Mouse (Mus musculus): Measurements from ENCODE around the gene Fbxl16.

Fbxl16 gene

DNA sequence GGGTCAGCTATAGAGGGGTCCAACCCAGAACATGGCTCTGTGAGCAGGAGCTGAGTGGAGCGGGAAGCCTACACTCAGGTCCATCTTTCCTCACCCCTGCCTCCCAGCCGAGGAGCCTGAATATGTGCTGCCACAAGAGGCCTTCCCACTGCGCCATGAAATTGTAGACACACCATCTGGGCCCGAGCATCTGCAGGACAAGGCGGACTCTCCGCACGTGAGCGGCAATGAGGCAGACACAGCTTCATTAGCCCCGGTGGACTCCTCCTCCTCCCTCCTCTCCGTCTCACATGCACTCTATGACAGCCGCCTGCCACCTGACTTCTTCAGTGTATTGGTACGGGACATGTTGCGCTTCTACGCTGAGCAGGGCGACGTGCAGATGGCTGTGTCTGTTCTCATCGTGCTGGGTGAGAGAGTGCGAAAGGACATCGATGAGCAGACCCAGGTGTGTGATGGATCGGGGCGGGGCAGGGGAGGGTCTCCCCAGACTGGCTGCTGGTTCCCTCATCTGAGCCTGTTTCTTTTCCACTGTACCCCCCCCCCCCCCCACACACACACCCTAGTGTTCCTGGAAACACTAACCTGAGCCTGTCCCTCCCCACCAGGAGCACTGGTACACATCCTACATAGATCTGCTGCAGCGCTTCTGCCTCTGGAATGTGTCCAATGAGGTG lies 18.8 kb downstream of the Fbxl16 start:
- in situ Hi-C loops (cut with MboI, MseI) = loop anchor here (25.0 kb wide), 1 partner anchor 2010 kb away; the partner anchor contains the start of gene Snrpc

DNA sequence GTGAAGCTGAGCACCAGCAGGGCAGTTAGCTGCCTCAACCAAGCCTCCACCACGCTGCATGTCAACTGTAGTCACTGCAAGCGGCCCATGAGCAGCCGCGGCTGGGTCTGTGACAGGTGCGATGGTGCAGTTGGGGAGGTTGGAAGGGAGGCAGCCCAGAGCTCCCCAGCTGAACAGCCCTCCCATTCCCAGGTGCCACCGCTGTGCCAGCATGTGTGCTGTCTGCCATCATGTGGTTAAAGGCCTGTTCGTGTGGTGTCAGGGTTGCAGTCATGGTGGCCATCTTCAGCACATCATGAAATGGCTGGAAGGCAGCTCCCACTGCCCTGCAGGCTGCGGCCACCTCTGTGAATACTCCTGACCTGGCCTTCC lies 19.3 kb downstream of the Fbxl16 start:
- in situ Hi-C loops (cut with MboI, MseI) = loop anchor here (25.0 kb wide), 1 partner anchor 2009 kb away; the partner anchor contains the start of gene Snrpc

DNA sequence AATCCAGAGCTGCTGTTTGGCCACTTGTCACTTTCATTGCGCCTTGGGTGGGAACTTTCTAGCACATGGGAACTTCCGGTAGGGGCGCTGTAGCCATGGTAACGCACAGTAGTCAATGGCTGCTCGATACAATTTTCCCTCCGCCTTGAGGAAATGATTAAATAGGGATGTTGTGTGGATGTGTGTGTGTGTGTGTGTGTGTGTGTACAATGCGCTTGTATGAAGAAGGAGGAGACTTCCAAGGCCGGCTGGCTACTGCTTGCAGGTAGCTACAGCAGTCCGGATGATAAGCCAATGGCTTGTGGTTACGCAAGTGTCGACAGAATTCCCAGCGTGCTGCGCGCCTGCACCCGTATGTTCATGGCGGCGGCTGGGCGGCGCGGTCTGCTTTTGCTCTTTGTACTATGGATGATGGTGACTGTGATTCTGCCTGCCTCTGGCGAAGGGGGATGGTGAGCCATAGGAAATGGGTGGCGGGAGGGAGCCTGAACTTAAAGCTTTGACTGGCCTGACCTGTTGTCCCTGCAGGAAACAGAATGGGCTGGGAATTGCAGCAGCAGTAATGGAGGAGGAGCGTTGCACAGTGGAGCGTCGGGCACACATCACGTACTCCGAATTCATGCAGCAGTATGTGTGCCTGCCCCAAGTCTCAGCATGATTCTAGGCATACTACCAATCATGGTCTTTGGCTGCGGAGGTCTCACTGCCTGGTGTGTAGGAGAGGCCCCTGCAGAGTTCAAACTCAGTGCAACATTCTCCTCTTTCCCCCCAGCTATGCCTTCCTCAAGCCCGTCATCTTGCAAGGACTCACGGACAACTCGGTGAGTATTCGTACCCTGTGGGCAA lies 20.1 kb downstream of the Fbxl16 start, which contains the start of gene Jmjd8:
Gene Jmjd8, plus strand, starts transcription at position 156 of the 846 bp plus-strand sequence.
- in situ Hi-C loops (cut with MboI, MseI) = loop anchor here (25.0 kb wide), 1 partner anchor 2008 kb away; the partner anchor contains the start of gene Snrpc

DNA sequence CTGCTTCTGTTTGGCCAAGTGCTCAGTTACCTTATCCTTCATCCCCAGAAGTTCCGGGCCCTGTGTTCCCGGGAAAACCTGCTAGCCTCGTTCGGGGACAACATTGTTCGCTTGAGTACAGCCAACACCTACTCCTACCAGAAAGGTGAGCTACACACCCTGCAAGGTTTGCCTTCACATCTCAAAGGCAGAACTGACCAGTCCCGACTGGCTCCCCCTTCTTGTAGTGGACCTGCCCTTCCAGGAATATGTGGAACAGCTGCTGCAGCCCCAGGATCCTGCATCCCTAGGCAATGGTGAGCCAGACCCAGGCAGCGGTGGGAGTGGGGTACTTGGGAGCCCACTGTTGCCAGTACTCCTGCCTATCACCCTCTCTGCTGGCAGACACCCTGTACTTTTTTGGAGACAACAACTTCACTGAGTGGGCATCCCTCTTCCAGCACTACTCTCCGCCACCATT lies 20.7 kb downstream of the Fbxl16 start:
- in situ Hi-C loops (cut with MboI, MseI) = loop anchor here (5.0 to 25.0 kb wide), 3 partner anchors 43 to 2008 kb away; partner anchors contain the start of gene Snrpc

DNA sequence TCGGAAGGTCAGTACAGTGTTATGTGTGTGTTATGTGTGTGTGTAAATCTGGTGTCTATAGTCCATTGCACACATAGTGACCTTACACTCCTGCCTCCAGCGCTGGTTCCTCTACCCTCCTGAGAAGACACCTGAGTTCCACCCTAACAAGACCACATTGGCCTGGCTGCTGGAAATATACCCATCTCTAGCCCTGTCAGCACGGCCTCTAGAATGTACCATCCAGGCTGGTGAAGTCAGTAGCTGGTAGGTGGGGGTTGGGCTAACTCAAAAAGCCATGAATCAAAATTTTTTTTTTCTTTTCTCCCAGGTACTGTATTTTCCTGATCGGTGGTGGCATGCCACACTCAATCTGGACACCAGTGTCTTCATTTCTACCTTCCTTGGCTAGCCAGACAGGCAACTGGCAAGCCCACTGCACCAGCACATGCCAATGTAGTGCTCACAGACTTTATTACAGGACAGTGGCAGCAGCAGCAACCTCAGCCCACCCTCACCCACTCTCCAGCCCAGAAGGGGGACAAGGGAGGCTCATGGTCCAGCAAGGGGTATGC lies 21.4 kb downstream of the Fbxl16 start:
- in situ Hi-C loops (cut with MboI, MseI) = loop anchor here (5.0 to 25.0 kb wide), 3 partner anchors 42 to 2007 kb away; partner anchors contain the start of gene Snrpc

DNA sequence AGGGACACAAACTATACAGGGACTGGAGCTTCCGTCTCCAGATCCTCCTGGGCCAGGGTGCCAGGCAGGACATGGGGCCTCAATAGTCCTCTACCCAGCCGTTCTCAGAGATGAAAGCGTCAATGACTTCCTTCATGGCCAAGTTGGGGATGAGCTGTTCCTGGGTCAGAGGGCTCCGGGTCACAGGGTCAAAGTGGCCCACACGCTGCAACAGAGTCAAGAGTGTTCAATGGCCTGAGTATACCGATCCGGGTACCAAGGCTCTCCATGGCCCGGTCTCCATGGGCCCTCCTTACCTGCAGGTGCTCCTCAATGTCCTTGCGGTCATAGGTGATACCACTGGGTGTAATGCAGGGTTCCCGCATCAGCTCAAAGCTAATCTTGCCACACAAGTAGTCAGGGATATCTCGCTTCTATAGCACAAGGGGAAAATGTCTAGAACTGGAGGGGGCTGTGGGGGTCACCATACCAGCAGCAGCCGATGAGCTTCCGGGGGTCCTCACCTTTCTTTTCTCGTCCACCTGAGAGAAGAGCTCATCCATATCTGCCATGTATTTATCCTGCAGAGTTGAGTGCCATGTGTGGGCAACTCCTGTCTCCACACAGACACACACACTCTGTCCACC lies 22.0 kb downstream of the Fbxl16 start:
- in situ Hi-C loops (cut with MboI, MseI) = loop anchor here (5.0 to 25.0 kb wide), 3 partner anchors 41 to 2006 kb away; partner anchors contain the start of gene Snrpc

DNA sequence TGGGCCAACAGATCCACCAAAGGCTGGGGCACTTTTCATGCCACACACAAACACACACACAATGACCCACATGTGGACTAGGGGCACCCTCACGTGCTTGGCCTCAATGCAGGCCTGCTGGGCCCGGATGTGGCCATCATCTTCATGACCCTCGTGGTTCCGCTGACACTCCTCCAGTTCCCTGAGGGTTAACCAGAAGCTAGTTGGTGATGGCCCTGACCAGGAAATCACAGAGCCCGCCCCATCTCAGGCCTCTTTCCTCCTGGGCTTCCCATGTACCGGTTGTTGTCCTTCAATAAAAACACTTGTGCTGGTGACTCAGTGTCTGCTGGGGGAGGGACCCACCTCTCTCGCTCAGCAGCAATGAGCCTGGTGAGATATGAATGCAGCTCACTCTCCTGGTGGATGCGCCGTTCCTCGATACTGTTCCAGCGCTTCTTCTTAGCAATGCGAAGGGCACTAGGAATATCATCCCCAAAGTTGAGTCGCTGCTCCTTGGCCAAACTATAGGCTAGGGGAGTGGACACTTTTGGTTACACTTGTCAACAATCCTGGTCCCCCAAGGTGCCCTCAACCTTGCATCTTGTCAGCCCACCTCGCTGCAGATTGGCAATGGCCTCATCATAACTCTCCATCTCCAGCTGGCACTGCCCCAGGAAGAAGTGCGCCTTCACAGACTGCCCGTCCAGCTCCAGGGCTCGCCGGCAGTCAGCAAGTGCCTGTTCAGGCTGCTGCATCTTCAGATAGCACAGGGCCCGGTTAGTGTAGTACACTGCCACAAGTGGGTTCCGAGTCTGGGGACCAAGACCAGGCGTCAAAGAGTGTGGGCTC lies 22.8 kb downstream of the Fbxl16 start:
- in situ Hi-C loops (cut with MboI, MseI) = loop anchor here (5.0 to 25.0 kb wide), 3 partner anchors 41 to 2006 kb away; partner anchors contain the start of gene Snrpc

DNA sequence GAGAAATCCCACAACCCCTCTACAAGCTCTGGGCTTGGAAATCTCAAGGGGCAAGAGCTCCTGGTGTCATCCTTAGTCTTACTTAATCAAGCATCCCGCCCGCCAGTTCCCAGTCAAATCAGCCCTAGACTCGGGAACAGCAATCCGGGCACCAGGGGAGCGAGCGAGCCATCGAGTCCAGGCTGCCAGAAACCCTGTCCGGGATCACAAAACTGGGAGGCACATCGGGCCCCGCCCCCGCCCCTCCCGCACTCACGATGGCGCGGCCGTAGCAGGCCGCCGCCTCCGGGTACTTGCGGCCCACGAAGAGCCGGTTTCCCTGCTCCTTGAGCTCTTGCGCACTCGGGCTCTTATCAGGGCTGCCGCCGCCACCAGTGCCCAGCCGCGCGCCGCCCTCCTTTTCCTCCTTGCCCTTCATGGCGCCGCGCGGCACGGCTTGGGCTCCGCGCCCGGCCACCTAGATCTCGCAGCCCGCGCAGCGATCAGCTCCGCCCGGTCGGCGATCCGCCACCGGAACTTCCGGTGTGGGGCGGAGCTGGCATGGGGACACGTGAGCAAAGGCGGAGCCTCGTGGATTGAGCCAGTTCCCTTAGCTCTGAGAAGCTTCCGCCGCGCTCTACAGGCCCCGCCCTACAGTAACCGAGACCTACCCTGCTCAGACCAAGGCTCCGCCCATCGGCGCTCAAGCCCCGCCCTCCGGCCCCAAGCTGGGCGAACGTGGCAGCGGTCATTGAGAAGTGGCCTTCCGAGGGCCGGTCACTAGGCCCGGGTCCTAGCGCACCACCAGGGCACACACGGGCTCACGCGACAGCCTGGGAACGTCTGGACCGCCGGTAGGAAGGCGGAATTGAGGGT lies 23.8 kb downstream of the Fbxl16 start:
- in situ Hi-C loops (cut with MboI, MseI) = loop anchor here (5.0 to 25.0 kb wide), 3 partner anchors 40 to 2005 kb away; partner anchors contain the start of gene Snrpc

DNA sequence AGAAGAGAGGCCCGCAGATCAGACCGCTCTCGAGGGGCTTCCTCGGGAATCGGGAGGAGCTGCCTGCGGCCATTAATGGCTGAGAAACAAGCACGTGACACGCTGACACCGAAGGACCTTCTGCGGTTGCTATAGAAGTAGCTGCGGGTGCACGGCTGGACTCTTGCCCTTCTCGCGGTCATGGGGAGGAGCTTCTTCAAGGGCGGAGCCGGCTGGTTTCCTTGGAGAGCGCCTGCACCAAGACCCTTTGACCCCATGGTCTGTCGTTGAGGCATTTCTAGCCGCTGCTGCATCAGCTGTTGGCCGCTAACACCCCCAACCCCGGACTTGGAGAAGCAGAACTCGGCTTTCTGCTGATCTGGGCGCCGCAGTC lies 24.4 kb downstream of the Fbxl16 start, which contains the start of gene Stub1:
Gene Stub1, minus strand, starts transcription at position 114 of the 373 bp plus-strand sequence.
- in situ Hi-C loops (cut with MboI, MseI) = loop anchor here (5.0 to 25.0 kb wide), 3 partner anchors 39 to 2004 kb away; partner anchors contain the start of gene Snrpc

DNA sequence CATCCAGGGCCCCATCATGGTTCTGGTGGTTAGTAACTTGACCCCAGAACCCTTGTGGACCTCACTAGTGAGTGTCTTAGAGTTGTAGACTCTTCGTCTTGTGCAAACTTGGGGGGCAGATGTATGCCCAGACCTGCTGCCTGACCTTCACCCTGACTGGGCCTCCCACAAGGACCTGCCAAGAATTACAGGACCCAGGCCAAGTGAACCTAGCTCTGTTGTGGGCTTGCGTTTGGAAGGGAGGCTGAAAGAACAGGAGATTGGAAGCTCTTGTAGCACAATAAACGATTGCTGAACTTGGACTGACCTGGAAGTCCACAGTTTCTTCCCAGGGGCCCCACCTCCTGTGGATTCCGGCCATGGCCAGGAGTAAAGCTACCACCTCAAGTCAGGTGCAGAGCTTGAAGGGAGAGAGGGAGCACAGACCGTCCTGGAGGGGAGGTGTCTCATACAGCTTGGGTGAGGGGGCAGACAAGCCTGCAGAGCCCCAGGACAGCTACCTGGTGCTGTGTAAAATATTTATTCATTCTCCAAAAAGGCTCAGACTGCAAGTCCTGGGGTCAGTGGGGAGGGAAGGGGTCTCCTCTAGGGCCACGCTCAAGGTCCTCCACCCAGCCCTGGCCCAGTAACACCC lies 25.2 kb downstream of the Fbxl16 start:
- in situ Hi-C loops (cut with MboI, MseI) = loop anchor here (5.0 to 25.0 kb wide), 3 partner anchors 38 to 2003 kb away; partner anchors contain the start of gene Snrpc

DNA sequence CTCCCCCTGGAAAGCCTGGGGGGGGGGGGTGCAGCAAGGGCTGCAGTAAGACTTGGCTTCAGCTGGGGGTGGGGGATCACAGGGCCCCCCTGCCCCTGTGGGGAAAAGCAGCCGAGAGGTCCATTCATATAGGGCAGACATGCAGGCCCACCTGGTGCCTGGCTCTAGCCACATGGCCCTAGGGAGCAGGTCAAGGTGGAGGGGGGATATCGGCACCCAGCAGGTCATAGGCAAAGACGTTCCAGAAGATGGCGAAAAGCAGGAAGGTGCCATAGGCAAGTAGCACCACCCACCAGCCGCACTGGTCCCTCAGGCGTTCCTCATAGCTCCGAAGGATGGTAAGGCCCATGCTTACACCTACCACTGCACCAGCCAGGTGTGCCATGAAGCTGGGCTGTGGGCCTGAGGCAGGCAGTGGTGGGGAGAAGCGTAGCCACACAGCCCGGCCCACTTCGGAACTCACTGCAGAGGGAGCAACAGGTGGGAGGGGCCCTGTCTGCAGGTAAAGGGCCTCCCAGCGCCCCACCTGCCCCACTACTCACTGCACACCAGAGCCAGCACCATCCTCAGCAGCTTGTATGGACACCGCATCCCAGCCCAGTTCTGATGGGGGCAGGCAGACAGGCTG lies 25.8 kb downstream of the Fbxl16 start:
- in situ Hi-C loops (cut with MboI, MseI) = loop anchor here (5.0 to 25.0 kb wide), 3 partner anchors 38 to 2003 kb away; partner anchors contain the start of gene Snrpc

DNA sequence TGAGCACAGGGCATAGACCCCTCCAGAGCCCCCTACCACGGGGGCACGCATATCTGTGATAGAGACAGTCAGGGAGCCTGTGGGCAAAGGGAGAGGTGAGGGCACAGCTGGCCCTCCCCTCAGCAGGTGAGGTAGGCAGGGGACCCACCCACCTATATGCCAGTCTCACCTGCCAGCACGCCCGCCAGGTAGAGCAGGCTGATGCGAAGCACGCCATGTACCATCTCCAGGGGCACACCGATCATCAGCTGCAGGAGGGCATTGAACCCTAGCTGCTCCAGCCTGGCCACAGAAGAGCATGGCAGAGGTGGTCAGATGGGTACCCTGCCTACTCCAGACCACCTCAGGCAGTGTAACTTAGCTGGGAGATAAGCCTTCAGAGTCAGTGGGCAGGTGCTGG lies 26.4 kb downstream of the Fbxl16 start:
- in situ Hi-C loops (cut with MboI, MseI) = loop anchor here (10.0 to 25.0 kb wide), 2 partner anchors 1830 to 2002 kb away; partner anchors contain the start of gene Snrpc

DNA sequence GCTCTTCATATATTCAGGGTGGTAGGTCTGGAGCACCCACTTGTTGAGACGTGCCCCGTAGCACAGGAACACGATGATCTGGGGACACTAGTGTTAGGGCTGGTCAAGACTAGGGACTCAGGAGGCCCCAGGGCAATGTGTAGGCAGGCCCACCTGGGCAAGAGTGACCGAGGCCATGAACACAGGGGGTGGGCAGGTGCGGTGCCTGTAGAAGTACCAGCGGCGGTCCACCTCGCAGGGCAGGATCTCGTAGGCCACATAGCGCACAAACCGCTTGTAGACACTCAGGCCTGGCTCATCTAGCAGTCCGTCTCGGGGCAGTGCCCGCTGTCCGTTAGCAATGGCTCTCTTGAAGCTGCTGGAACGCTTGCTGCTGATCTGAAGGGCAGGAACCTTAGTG lies 26.9 kb downstream of the Fbxl16 start:
- in situ Hi-C loops (cut with MboI, MseI) = loop anchor here (10.0 to 25.0 kb wide), 2 partner anchors 1831 to 2001 kb away; partner anchors contain the start of gene Snrpc

DNA sequence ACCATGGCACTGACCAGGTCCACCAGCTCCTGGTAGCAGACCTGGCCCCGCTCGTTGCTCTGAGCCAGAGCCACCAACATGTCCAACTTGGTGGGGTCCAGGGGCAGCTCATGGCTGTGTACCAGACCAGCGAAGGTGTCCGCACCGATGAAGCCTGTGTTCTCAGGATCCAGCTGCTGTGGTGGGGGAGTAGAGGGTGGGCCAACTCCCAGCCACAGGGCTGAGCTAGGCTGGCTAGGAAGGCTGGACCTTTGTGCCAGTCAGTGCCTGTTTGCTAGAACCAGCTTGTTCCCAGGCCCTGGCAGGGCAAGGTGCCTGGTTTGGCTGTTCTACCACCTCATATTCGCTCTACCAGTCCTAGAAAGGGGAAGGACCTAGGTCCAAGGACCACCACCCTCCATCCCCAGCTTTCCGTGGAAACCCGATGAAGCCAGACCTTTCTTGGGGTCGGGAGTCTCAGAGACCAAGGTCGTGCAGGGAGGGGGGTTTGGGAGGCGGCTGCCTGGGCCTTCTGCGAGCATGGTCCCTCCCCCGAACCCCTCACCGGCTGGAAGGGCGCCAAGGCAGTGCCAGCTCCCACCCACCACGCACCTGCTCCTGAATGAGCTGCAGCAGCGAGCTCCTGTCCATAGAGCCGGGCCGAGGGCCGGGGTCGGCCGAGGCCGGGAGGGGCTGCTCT lies 27.7 kb downstream of the Fbxl16 start:
- in situ Hi-C loops (cut with MboI, MseI) = loop anchor here (10.0 to 25.0 kb wide), 2 partner anchors 1832 to 2001 kb away; partner anchors contain the start of gene Snrpc

DNA sequence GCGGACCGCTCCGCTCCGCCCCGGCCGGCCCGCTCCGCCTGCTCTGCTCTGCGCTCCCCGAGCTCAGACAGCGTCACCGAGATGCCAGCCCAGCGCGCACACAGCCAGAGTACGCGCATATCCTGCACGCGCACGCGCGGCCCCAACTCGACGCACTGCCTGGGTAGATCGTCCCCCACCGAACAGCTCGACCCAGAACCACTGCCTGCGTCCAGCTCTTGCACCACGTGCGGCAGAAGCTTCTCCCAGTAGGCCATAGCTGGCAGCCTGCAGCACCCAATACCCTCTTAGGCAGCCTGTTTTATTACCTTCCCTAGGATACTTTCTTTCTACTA lies 28.2 kb downstream of the Fbxl16 start, which contains the start of gene Rhbdl1:
Gene Rhbdl1, minus strand, starts transcription at position 220 of the 335 bp plus-strand sequence.
- in situ Hi-C loops (cut with MboI, MseI) = loop anchor here (10.0 to 25.0 kb wide), 2 partner anchors 1832 to 2000 kb away; partner anchors contain the start of gene Snrpc

DNA sequence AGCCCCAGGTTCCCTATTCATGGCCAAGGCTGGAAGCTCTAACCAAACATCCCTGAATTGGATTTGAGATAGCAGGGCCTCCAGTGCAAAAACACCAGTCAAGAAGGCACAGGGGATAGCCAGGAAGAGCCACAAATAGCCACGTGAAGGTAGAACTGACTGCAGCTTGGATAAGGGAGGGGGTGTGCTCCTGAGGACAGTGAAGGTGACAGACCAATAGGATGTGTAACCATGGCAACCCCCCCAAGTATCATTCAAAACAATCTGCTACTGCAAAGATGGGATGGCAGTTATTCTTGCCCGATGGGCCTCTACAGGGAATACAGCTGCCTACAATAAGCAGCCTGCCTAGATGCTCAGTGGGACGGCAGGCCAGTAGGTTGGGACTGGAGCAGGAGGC lies 28.6 kb downstream of the Fbxl16 start:
- in situ Hi-C loops (cut with MboI, MseI) = loop anchor here (10.0 to 25.0 kb wide), 2 partner anchors 1833 to 2000 kb away; partner anchors contain the start of gene Snrpc

DNA sequence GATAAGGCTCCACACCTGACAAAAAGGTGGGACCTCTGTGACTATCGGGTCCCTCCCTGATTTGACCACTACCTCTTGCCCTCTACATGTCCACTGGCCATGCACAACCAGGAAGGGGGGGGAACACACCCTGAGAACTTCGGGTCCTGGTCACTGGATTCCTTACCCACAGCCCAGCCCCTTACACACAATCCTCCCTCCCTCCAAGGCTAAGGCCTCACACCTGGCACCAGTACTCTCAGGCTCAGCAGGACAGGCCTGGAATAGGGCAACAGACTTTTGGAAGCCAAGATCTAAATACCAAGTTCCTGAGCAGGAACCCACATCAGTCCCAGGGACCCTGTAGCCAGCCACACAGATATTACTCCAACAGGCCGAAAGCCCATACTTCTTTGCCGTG lies 30.0 kb downstream of the Fbxl16 start:
- in situ Hi-C loops (cut with MboI, MseI) = loop anchor here (10.0 to 25.0 kb wide), 2 partner anchors 1834 to 1998 kb away; partner anchors contain the start of gene Snrpc

Data from T-helper 2 cell (primary cell).